Mouse (Mus musculus) heart, postnatal 0 days (tissue): Measurements from ENCODE around the gene Cnot1.

ENCODE experiments used
- CTCF ChIP-seq: IDR thresholded peaks from 2 replicates; pipeline ENCODE4 v1.5.1; 2016; ENCODE audit warnings: antibody characterized with exemption, control low read depth, low read depth
- EP300 ChIP-seq: IDR thresholded peaks from 2 replicates; pipeline ENCODE4 v1.6.1; 2016; ENCODE audit warnings: antibody characterized with exemption, low read depth

DNA sequence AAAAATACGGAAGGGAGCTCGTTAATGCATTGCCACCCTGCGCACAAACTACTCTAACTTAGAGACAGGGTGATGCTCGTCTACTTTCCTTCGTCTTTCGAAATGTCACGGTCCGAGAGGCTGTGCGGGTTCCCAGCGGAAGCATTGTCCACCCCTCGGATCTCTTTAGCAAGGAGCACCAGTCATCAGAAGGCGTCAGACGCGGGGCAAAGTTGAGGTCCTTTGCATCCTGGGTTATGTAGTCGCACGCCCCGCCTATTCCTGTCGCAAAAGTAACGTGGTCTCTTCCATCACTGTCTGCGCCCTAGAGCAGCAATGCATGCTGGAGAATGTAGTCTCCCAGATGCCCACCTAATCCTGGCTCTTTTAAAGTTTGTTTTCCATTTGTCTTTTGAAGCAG, 597 bp upstream of the Cnot1 start:
- TF ChIP-seq CTCF = no peak
- no peak for TF ChIP-seq EP300
